Mouse (Mus musculus) cerebellum, adult 2 months (tissue): ENCODE measurements at regions not wholly inside any gene's neighbourhood (a gene's known extent, or its start where the extent isn't known, plus 50 kb on each side); places are given as distances from the start of the nearest gene placed in this dataset.

Experiments used
- CTCF ChIP-seq: fragments of 200-500 bp; IDR thresholded peaks from 2 replicates; pipeline ENCODE4 v1.5.1; 2011; ENCODE audit warnings: low read depth, mild to moderate bottlenecking, control low read depth, low read length, moderate library complexity, borderline replicate concordance; ENCODE audit not compliant: insufficient read depth
- POLR2A ChIP-seq: fragments of 200-500 bp; IDR thresholded peaks from 2 replicates; pipeline ENCODE4 v1.6.1; 2011; ENCODE audit warnings: low read length, control low read depth, borderline replicate concordance; ENCODE audit not compliant: insufficient read depth

DNA sequence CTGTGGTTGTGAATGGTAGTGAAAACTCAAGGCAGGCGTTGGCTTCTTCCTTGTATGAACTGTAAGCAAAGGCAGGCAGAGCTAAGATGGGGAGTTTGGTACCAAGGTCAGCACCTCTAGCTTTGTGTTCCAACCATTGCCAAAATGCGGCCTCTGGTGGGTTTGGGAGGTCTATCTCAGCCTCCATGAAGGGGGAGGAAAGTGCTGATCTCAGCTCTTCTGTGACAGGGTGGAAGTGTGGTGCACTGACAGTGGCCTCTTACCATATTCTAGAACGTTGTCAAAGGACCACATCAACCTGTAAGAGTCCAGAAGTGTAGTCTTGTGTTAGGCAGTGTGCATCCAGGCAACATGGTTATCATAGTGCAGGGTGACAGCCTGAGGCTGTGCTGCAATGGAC, 123.6 kb upstream of the Ngf start:
- TF ChIP-seq POLR2A (no peak), CTCF (no peak)
